Mouse (Mus musculus) left cerebral cortex, adult 2 months (tissue): Measurements from ENCODE around the gene Ppp1r13b. TPM values are rescaled to one million over a fixed set of nuclear protein-coding genes. Genes with fewer than 3 reads are reported as not detected.

Experiments used
- DNase-seq, 2 experiments: peaks; one replicate each; pipeline ENCODE4 v3.0.0; 2021 to 2022; ENCODE audit warnings: low spot score in 2 of 2, mixed read lengths in 1 of 2; ENCODE audit errors: extremely low spot score in 1 of 2
- H3K27ac ChIP-seq: fragments of 200-600 bp; 2 replicates; pipeline ENCODE4 v1.8.1; 2022
- H3K4me3 ChIP-seq: fragments of 200-600 bp; 2 replicates; pipeline ENCODE4 v1.8.1; 2022
- CTCF ChIP-seq: fragments of 200-600 bp; IDR thresholded peaks from 2 replicates; pipeline ENCODE4 v1.8.1; 2022; ENCODE audit warnings: antibody characterized with exemption, mild to moderate bottlenecking, moderate library complexity
- intact Hi-C: fragments of 180-260 bp; cut with DNase I; formaldehyde crosslinking; loops from one replicate; pipeline ENCODE4 v1.15.1; 2025
- total RNA-seq, 2 experiments: library from RNA; stranded (reverse); gene quantifications; 2 replicates each; pipeline ENCODE4 v1.2.3; 2021

Gene Ppp1r13b
- total RNA-seq, 2 experiments from 2014 or later: 59.4 to 61.0 TPM

DNA sequence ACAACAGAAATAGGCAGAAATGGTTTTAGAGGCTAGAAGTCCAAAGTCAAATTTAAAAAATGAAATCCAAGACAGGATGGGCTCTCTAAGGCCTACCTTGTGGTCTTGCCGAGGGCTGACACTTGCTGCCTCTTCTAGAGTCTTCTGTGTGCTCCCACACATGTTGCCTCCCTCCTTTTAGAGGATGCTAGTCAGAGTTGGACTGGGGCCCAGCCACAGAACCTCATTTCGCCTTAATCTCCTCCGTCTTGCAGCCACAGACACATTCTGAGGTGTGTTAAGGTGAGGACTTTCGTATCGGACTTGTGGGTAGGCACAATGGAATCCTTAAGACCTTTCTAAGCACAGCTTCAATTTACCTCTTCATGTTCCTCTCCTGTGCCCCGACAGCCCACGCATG is 4.9 kb upstream of the Ppp1r13b start:
- no peak for TF ChIP-seq CTCF
- no peak overlapping the region for H3K4me3 ChIP-seq
- intact Hi-C loops: no loop called here
- DNase-seq: no peak
- no peak overlapping the region for H3K27ac ChIP-seq

DNA sequence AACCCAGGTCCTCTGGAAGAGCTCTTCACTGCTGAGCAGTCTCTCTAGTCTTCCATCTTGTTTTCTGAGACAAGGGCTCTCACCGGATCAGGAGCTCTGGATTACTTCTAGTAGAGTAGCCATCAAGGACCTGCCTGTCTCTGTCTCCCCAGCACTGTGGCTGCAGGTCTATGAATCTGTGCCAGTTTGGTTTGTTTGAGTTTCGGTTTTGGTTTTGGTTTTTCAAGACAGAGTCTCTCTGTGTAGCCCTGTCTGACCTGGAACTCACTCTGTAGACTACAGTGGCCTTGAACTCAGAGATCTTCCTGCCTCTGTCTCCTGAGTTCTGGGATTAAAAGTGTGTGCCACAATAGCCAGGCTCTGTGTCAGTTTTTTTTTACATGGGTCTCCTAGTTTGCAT is 3.9 kb upstream of the Ppp1r13b start:
- TF ChIP-seq CTCF: no peak

DNA sequence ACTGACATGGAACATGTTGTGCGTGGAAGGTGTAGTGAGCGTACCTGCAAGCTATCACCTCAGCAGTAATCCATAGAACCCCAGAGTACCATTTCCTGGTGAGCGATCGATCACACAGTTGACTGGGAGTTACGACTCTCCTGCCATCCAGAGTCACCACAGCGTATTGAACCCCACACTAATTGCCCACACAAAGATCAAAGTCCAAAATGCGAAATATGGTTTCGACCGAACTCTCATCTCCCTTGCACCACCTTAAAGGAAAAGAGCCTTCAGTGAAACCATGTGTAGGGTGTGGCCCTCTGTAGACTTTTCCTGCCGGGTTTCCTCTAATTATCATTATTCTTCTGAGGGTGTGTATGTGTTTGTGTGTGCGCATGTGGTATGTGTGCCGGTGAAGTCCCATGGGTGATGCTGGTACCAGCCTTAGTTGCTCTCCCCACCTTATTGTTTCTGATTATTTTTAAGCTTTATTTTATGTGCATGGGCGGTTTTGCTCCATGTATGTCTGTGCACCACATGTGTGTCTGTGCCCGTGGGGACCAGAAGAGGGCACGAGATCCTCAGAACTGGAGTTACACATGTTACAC is 3.4 kb upstream of the Ppp1r13b start:
- Histone ChIP-seq H3K4me3 (no peak overlapping the region), H3K27ac (no peak overlapping the region)
- intact Hi-C loops: no loop called here
- no peak for DNase-seq
- TF ChIP-seq CTCF: no peak

More for the DNA sequence above, 3.9 kb upstream of the Ppp1r13b start:
- intact Hi-C loops: no loop called here
- no peak overlapping the region for H3K4me3 ChIP-seq
- no peak overlapping the region for H3K27ac ChIP-seq
- no peak for DNase-seq

GRCm38 (mm10) chr12:111908997-111909550 is 1.2 kb upstream of the Ppp1r13b start:
- Histone ChIP-seq H3K4me3 (no peak overlapping the region), H3K27ac (no peak overlapping the region)
- no peak for TF ChIP-seq CTCF
- intact Hi-C loops: loop anchor here (2.0 kb wide), 1 partner anchor 30 kb away; no protein-coding TSS in a partner anchor
- no peak for DNase-seq

GRCm38 (mm10) chr12:111907421-111907891 is 454 bp downstream of the Ppp1r13b start:
- TF ChIP-seq CTCF: no peak
- H3K4me3 ChIP-seq: peak overlapping the region; percentile 69
- intact Hi-C loops: no loop called here
- H3K27ac ChIP-seq: peak overlapping the region; percentile 94
- peak; percentile 57 to 71 for DNase-seq

DNA sequence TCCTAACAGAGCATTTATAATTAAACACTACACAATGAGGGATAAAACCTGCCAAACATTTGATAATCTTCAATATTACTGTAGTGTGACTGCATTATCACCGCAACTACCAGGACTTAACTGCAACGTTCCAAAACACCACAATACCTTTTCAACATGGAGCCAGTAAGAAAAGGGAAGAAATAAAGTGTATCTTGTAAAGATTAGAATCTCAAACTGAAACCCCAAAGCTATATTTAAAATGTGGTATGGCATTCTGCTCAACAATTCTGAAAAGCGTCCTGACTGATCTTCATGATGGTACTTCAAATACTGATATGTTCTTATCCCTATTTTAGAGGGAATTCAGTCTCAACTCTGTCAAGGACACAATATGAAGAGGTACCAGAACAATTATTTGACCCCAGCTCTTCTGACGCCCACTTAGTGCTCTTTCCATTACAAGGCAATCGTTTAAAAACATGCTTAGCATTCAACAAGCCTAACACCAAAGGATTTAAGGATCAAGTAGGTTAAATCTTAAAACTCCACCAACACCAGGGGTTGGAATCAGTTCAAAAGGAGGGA is 1.5 kb downstream of the Ppp1r13b start:
- DNase-seq: no peak
- TF ChIP-seq CTCF: no peak
- intact Hi-C loops: no loop called here
- H3K4me3 ChIP-seq: peak overlapping the region; percentile 69
- H3K27ac ChIP-seq: no peak overlapping the region

DNA sequence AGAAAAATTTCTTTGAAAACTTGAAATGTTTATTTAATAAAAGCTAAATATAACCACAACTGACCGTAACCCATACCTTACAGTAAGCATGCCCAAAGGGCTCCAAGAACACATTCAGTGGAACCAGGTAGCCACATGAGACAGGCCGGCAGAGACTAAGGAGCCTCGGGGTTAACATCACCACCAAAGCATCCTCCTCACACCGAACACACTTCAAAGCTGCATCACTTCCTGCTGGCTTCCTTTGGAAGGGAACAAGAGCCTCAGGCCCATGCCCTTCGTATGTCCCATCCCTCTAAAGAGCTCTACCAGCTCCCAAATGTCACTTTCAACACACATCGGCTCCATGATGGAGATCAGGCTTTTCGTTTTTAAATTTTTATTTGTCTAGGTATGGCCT is 5.4 kb downstream of the Ppp1r13b start:
- no peak for DNase-seq
- Histone ChIP-seq H3K4me3 (no peak overlapping the region), H3K27ac (no peak overlapping the region)
- intact Hi-C loops: no loop called here
- TF ChIP-seq CTCF: no peak

DNA sequence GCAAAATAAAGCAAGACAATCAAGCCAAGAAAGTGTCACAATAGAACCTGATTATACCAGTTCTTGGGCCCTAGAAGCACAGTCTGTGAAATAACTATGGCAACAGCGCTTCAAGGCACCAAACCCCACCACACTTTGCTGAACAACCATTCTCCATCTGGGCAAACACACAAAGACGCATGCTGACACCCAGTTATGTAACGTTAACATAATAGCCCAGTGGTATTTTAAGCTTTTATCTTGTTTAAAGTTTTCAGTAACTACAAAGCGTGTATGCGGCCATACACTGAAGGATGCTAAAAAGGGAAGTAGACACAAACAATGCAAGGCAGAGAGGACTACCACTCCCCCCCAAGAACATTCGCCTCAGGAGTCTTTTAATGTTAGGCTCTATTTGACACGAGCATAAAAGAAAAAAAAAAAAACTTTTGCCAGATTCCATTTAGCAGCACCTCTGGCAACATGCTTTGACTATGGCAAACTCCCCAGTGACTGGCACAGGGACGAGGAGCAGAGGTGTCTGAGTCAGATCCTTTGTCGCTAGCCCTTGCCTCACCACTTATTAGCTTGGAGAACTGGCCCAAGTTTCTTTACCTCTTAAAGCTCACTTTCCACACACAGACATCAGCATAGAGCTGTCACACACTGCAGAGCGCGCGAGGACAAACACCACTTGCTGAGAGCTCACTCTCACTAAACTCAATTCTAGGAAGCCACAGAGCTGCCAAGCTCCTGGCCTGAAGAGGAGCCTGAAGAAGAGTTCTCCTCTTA is 6.6 kb downstream of the Ppp1r13b start:
- no peak overlapping the region for H3K4me3 ChIP-seq
- intact Hi-C loops: no loop called here
- peak in 1 of 2 experiments; percentile 34 for DNase-seq
- TF ChIP-seq CTCF: no peak
- peak overlapping the region; percentile 38 for H3K27ac ChIP-seq

GRCm38 (mm10) chr12:111899646-111900045 is 8.3 kb downstream of the Ppp1r13b start:
- H3K27ac ChIP-seq: no peak overlapping the region
- no peak for DNase-seq
- intact Hi-C loops: no loop called here
- H3K4me3 ChIP-seq: no peak overlapping the region
- TF ChIP-seq CTCF: no peak

GRCm38 (mm10) chr12:111898686-111899085 is 9.2 kb downstream of the Ppp1r13b start:
- no peak overlapping the region for H3K4me3 ChIP-seq
- H3K27ac ChIP-seq: no peak overlapping the region
- no peak for TF ChIP-seq CTCF
- intact Hi-C loops: no loop called here
- no peak for DNase-seq

DNA sequence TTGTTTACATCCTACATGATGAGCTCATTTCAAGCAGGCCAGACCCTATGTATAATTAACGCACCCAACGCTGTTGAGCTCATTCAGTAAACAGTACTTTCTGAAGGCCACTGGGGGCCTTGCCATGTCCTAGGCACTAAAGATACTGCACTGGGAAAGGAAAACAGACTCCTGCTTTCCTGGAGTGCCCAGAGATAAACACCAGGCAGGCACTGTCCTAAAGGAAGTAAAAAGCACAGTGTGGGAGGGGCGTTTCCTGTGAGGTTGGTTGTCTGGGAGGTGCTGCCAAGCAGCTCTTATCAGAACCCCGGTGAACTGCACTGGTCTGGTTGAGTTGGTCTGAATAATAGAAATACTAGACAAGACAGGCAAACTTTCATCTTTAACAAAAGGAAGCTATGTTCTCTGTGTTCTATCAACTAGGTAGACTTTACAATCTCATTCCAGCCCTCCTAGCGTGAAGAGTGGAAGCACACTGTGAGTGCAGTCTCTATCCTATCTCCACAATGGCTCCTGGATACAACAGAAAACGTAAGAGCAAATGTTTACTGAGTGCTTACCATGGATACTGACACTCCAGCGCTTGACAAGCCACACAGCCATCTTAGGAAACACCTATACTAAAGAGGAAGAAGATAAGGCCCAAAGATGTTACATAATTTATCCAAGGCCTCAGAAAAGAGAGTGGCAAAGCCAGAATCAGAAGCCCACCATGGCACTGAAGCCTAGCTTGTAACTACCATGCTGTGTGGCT is 10.8 kb downstream of the Ppp1r13b start:
- no peak for DNase-seq
- H3K27ac ChIP-seq: peak overlapping the region; percentile 13
- no peak overlapping the region for H3K4me3 ChIP-seq
- no peak for TF ChIP-seq CTCF
- intact Hi-C loops: no loop called here
